Comparison of ENCODE assay signal across 13 mouse cellular contexts in genomic region chr8:47136047-47136446, GRCm38 (mm10).
A peak's percentile ranks its signal among the peaks of the same experiment; 100 is the strongest.
DNase-seq lines count a peak whose midpoint lies in the region; ATAC-seq and TF ChIP-seq lines count a peak whose summit lies in the region.
"Had no signal": no experiment of that assay in that cellular context is flagged by ENCODE, and none has a peak within 500 bp of the region (broad histone marks: within the 10 kb centered on the region; RNA-seq: fewer than 3 reads in every experiment).

No protein-coding gene starts in this region.

- no peak for TF ChIP-seq CTCF in lung, postnatal 0 days (IDR thresholded peaks at IDR 0.05)
- TF ChIP-seq CTCF in hindbrain, postnatal 0 days (IDR thresholded peaks at IDR 0.05; ENCODE audit: low read depth), result no peak
- TF ChIP-seq CTCF in thymus, adult 2 months (IDR thresholded peaks at IDR 0.05; ENCODE audit: borderline replicate concordance, control insufficient read depth, extremely low read depth, insufficient read depth, low read length, poor library complexity), result no peak

- H3K4me2 ChIP-seq in heart, embryonic 15.5 days, result peak overlapping the region; percentile 52
- H3K4me2 ChIP-seq in lung, postnatal 0 days (replicated peaks; ENCODE audit: low read depth, low read length), result peak overlapping the region; percentile 56
- peak overlapping the region; percentile 35 for H3K4me2 ChIP-seq in hindbrain, postnatal 0 days (ENCODE audit: low read depth, low read length)
- peak overlapping the region; percentile 22; the same call in 1 of the 2 replicates for H3K4me2 ChIP-seq in neural tube, embryonic 15.5 days

- no peak for TF ChIP-seq EP300 in lung, postnatal 0 days (IDR thresholded peaks at IDR 0.05)

- 37% methylated on average over 5 of the region's 5 CpGs for WGBS in heart, embryonic 15.5 days
- WGBS in lung, postnatal 0 days, result 30% methylated on average over 5 of the region's 5 CpGs
- 46% methylated on average over 5 of the region's 5 CpGs for WGBS in hindbrain, postnatal 0 days
- 47% methylated on average over 5 of the region's 5 CpGs for WGBS in neural tube, embryonic 15.5 days
- 62% methylated on average over 5 of the region's 5 CpGs for WGBS in thymus, adult 2 months

- H3K9ac ChIP-seq in heart, embryonic 15.5 days, result no peak overlapping the region
- no peak overlapping the region for H3K9ac ChIP-seq in lung, postnatal 0 days (replicated peaks; ENCODE audit: low read depth)
- no peak overlapping the region for H3K9ac ChIP-seq in hindbrain, postnatal 0 days (replicated peaks; ENCODE audit: low read length)
- no peak overlapping the region for H3K9ac ChIP-seq in neural tube, embryonic 15.5 days (replicated peaks)
- H3K9ac ChIP-seq: hindbrain, embryonic 15.5 days had no signal

- no peak for DNase-seq in heart, adult 9 months (ENCODE audit: low spot score in 2 of 2)
- no peak for DNase-seq in lung, postnatal 0 days (ENCODE audit: low spot score)
- DNase-seq in lung, adult 18-20 months, result no peak
- DNase-seq in hindbrain, postnatal 0 days (ENCODE audit: low spot score), result no peak
- no peak for DNase-seq in thymus, adult 2 months
- DNase-seq in testis, postnatal 14 days (ENCODE audit: low spot score), result no peak
- DNase-seq: adrenal gland, postnatal 10 days; right cerebral cortex, adult 18-20 months had no signal

- H3K27ac ChIP-seq in heart, embryonic 15.5 days, result no peak overlapping the region
- no peak overlapping the region for H3K27ac ChIP-seq in lung, postnatal 0 days (ENCODE audit: low read length)
- no peak overlapping the region for H3K27ac ChIP-seq in hindbrain, postnatal 0 days
- H3K27ac ChIP-seq in neural tube, embryonic 15.5 days (replicated peaks), result no peak overlapping the region
- H3K27ac ChIP-seq in thymus, adult 2 months (ENCODE audit: control insufficient read depth, insufficient read depth, low read length), result no peak overlapping the region
- H3K27ac ChIP-seq: hindbrain, embryonic 15.5 days; layer of hippocampus, adult 2 months had no signal

- no peaks in the 10 kb centered on the region for H3K9me3 ChIP-seq in heart, embryonic 15.5 days (replicated peaks)
- no peaks in the 10 kb centered on the region for H3K9me3 ChIP-seq in lung, postnatal 0 days (ENCODE audit: low read length)
- H3K9me3 ChIP-seq in hindbrain, postnatal 0 days (ENCODE audit: low read length), result no peaks in the 10 kb centered on the region
- no peaks in the 10 kb centered on the region for H3K9me3 ChIP-seq in neural tube, embryonic 15.5 days (replicated peaks)
- H3K9me3 ChIP-seq: hindbrain, embryonic 15.5 days had no signal

- no peaks in the 10 kb centered on the region for H3K36me3 ChIP-seq in heart, embryonic 15.5 days
- no peaks in the 10 kb centered on the region for H3K36me3 ChIP-seq in lung, postnatal 0 days (ENCODE audit: insufficient read depth, low read length)
- no peaks in the 10 kb centered on the region for H3K36me3 ChIP-seq in hindbrain, postnatal 0 days (ENCODE audit: insufficient read depth, low read length)
- no peaks in the 10 kb centered on the region for H3K36me3 ChIP-seq in neural tube, embryonic 15.5 days
- H3K36me3 ChIP-seq in thymus, adult 2 months (ENCODE audit: control insufficient read depth, insufficient read depth, low read length), result no peaks in the 10 kb centered on the region
- H3K36me3 ChIP-seq: hindbrain, embryonic 15.5 days had no signal

- ATAC-seq in heart, embryonic 15.5 days (replicated peaks; ENCODE audit: insufficient number of reproducible peaks, insufficient read depth, low FRiP score, low read depth), result no peak
- no peak for ATAC-seq in lung, postnatal 0 days
- no peak for ATAC-seq in hindbrain, postnatal 0 days
- no peak for ATAC-seq in neural tube, embryonic 15.5 days (ENCODE audit: low FRiP score)

- no peak for TF ChIP-seq POLR2A in thymus, adult 2 months (IDR thresholded peaks at IDR 0.05; ENCODE audit: control insufficient read depth, extremely low read depth, insufficient read depth, low read length, poor library complexity)

- no peaks in the 10 kb centered on the region; the same call in 1 of the 2 replicates for H3K27me3 ChIP-seq in heart, embryonic 15.5 days
- H3K27me3 ChIP-seq in lung, postnatal 0 days (replicated peaks; ENCODE audit: insufficient read depth, low read length), result no peaks in the 10 kb centered on the region
- no peaks in the 10 kb centered on the region for H3K27me3 ChIP-seq in hindbrain, postnatal 0 days (ENCODE audit: insufficient read depth, low read length)
- H3K27me3 ChIP-seq in neural tube, embryonic 15.5 days (replicated peaks), result no peaks in the 10 kb centered on the region
- no peaks in the 10 kb centered on the region for H3K27me3 ChIP-seq in thymus, adult 2 months (ENCODE audit: control insufficient read depth, insufficient read depth, low read length)
- H3K27me3 ChIP-seq: CH12.LX; hindbrain, embryonic 15.5 days had no signal

- H3K4me1 ChIP-seq in heart, embryonic 15.5 days (replicated peaks), result peaks cover 9% of the 10 kb centered on the region
- H3K4me1 ChIP-seq in lung, postnatal 0 days (ENCODE audit: insufficient read depth, low read depth, low read length), result no peaks in the 10 kb centered on the region
- H3K4me1 ChIP-seq in hindbrain, postnatal 0 days (ENCODE audit: insufficient read depth, low read length), result no peaks in the 10 kb centered on the region
- peaks cover 8% of the 10 kb centered on the region; the same call in 1 of the 2 replicates for H3K4me1 ChIP-seq in neural tube, embryonic 15.5 days
- no peaks in the 10 kb centered on the region for H3K4me1 ChIP-seq in thymus, adult 2 months (replicated peaks; ENCODE audit: control insufficient read depth, insufficient read depth, low read length)

- H3K4me3 ChIP-seq in heart, embryonic 15.5 days, result peak overlapping the region; percentile 29; the same call in 1 of the 2 replicates
- H3K4me3 ChIP-seq in lung, postnatal 0 days (ENCODE audit: low read depth, low read length), result peak overlapping the region; percentile 19
- H3K4me3 ChIP-seq in hindbrain, postnatal 0 days (ENCODE audit: low read length), result no peak overlapping the region
- H3K4me3 ChIP-seq in neural tube, embryonic 15.5 days (replicated peaks), result no peak overlapping the region
- H3K4me3 ChIP-seq in thymus, adult 2 months (ENCODE audit: control insufficient read depth, insufficient read depth, low read length), result no peak overlapping the region
- H3K4me3 ChIP-seq: hindbrain, embryonic 15.5 days had no signal

Comparison
In these comparisons a context has a peak if more than half of its experiments do, and no peak if none do; other contexts are left out.
1. H3K4me3 ChIP-seq: peak in heart, embryonic 15.5 days (single experiment) and lung, postnatal 0 days (single experiment); none in hindbrain, postnatal 0 days (single experiment), neural tube, embryonic 15.5 days (single experiment) and thymus, adult 2 months (single experiment).
2. Peak in every context shown above with its lines, with median percentiles within 50 percentile points of each other: H3K4me2 ChIP-seq.